Mouse (Mus musculus): Measurements from ENCODE around the gene Icos. TPM values are rescaled to one million over a fixed set of nuclear protein-coding genes. Genes with fewer than 3 reads are reported as not detected.

Icos gene
- polyA plus RNA-seq, 1 experiment from 2014 or later = 0.36 TPM

- H3K9me3 ChIP-seq (ENCODE audit: control insufficient read depth, low read length) = no peaks in the 10 kb centered on the region
- H3K27me3 ChIP-seq (ENCODE audit: control insufficient read depth, insufficient read depth, low read length) = no peaks in the 10 kb centered on the region
- H3K9ac ChIP-seq (ENCODE audit: low read length) = no peak overlapping the region
- no peaks in the 10 kb centered on the region for H3K36me3 ChIP-seq (ENCODE audit: control insufficient read depth, insufficient read depth, low read length)
- ATAC-seq (ENCODE audit: insufficient number of reproducible peaks, insufficient read depth, low FRiP score, low read depth) = no peak
- no peak overlapping the region for H3K4me2 ChIP-seq (ENCODE audit: low read length)
- peak overlapping the region in 1 of 2 experiments; percentile 24; a peak in 1 of 4 replicates for H3K27ac ChIP-seq (replicated peaks in 1 of 2; ENCODE audit: control insufficient read depth in 1 of 2, insufficient read depth in 1 of 2, low read depth in 2 of 2, low read length in 2 of 2)
- WGBS = 93% methylated on average over 7 of the region's 7 CpGs
- H3K4me3 ChIP-seq (ENCODE audit: control insufficient read depth in 1 of 2, insufficient read depth in 1 of 2, low read depth in 1 of 2, low read length in 2 of 2) = no peak overlapping the region
- peaks cover 8 to 10% of the 10 kb centered on the region in 2 experiments; a peak in 2 of 4 replicates for H3K4me1 ChIP-seq (ENCODE audit: control insufficient read depth in 2 of 2, insufficient read depth in 2 of 2, low read length in 2 of 2)
Observed at GRCm38 (mm10) chr1:60953686-60954085, 24.0 kb upstream of the Icos start.

- Histone ChIP-seq H3K4me1 (ENCODE audit: control insufficient read depth in 2 of 2, insufficient read depth in 2 of 2, low read length in 2 of 2) (peaks cover 11 to 17% of the 10 kb centered on the region in 2 experiments), H3K4me2 (ENCODE audit: low read length) (no peak overlapping the region), H3K36me3 (ENCODE audit: control insufficient read depth, insufficient read depth, low read length) (no peaks in the 10 kb centered on the region), H3K27me3 (ENCODE audit: control insufficient read depth, insufficient read depth, low read length) (no peaks in the 10 kb centered on the region), H3K4me3 (ENCODE audit: control insufficient read depth in 1 of 2, insufficient read depth in 1 of 2, low read depth in 1 of 2, low read length in 2 of 2) (no peak overlapping the region), H3K27ac (replicated peaks in 1 of 2; ENCODE audit: control insufficient read depth in 1 of 2, insufficient read depth in 1 of 2, low read depth in 2 of 2, low read length in 2 of 2) (no peak overlapping the region), H3K9ac (ENCODE audit: low read length) (no peak overlapping the region), H3K9me3 (ENCODE audit: control insufficient read depth, low read length) (no peaks in the 10 kb centered on the region)
- ATAC-seq (ENCODE audit: insufficient number of reproducible peaks, insufficient read depth, low FRiP score, low read depth) = 0 out of 2 replicates have a peak, but pooled peaks have one; percentile 54
- WGBS = 57% methylated on average over 2 of the region's 2 CpGs
Observed at GRCm38 (mm10) chr1:60954759-60955158, 23.0 kb upstream of the Icos start.

GRCm38 (mm10) chr1:60955186-60955585 lies 22.5 kb upstream of the Icos start:
- Histone ChIP-seq H3K4me3 (ENCODE audit: control insufficient read depth in 1 of 2, insufficient read depth in 1 of 2, low read depth in 1 of 2, low read length in 2 of 2) (no peak overlapping the region), H3K4me1 (ENCODE audit: control insufficient read depth in 2 of 2, insufficient read depth in 2 of 2, low read length in 2 of 2) (peaks cover 11 to 18% of the 10 kb centered on the region in 2 experiments), H3K27me3 (ENCODE audit: control insufficient read depth, insufficient read depth, low read length) (no peaks in the 10 kb centered on the region), H3K36me3 (ENCODE audit: control insufficient read depth, insufficient read depth, low read length) (no peaks in the 10 kb centered on the region), H3K9ac (ENCODE audit: low read length) (no peak overlapping the region), H3K4me2 (ENCODE audit: low read length) (no peak overlapping the region), H3K27ac (replicated peaks in 1 of 2; ENCODE audit: control insufficient read depth in 1 of 2, insufficient read depth in 1 of 2, low read depth in 2 of 2, low read length in 2 of 2) (no peak overlapping the region), H3K9me3 (ENCODE audit: control insufficient read depth, low read length) (no peaks in the 10 kb centered on the region)
- ATAC-seq (ENCODE audit: insufficient number of reproducible peaks, insufficient read depth, low FRiP score, low read depth) = no peak
- 92% methylated on average over 3 of the region's 3 CpGs for WGBS

- ATAC-seq (ENCODE audit: insufficient number of reproducible peaks, insufficient read depth, low FRiP score, low read depth) = no peak
Observed at GRCm38 (mm10) chr1:60956196-60956595, 21.5 kb upstream of the Icos start.

DNA sequence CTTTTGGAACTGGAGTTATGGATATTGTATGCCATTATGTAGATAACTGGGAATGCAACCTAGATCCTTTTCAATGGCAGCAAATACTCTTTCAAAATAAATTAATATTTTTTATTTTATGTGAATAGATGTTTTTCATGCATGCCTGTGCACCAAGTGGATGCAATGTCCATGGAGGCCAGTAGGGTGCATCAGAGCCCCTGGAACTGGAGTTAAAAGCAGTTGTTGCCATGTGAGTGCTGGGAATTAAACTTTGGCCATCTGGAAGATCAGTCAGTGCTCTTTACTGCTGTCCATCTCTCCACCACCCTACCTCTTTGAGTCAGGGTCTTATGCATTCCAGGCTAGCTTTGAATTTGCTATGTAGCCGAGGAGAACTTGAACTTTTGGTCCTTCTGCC lies 19.4 kb upstream of the Icos start:
- Histone ChIP-seq H3K9ac (ENCODE audit: low read length) (no peak overlapping the region), H3K4me1 (ENCODE audit: control insufficient read depth in 2 of 2, insufficient read depth in 2 of 2, low read length in 2 of 2) (peaks cover 7 to 18% of the 10 kb centered on the region in 2 experiments), H3K27me3 (ENCODE audit: control insufficient read depth, insufficient read depth, low read length) (no peaks in the 10 kb centered on the region), H3K27ac (replicated peaks in 1 of 2; ENCODE audit: control insufficient read depth in 1 of 2, insufficient read depth in 1 of 2, low read depth in 2 of 2, low read length in 2 of 2) (no peak overlapping the region), H3K4me2 (ENCODE audit: low read length) (no peak overlapping the region), H3K9me3 (ENCODE audit: control insufficient read depth, low read length) (no peaks in the 10 kb centered on the region), H3K4me3 (ENCODE audit: control insufficient read depth in 1 of 2, insufficient read depth in 1 of 2, low read depth in 1 of 2, low read length in 2 of 2) (no peak overlapping the region), H3K36me3 (ENCODE audit: control insufficient read depth, insufficient read depth, low read length) (no peaks in the 10 kb centered on the region)
- 85% methylated on average over 1 of the region's 1 CpGs for WGBS
- no peak for ATAC-seq (ENCODE audit: insufficient number of reproducible peaks, insufficient read depth, low FRiP score, low read depth)

More at GRCm38 (mm10) chr1:60956196-60956595, 21.5 kb upstream of the Icos start:
- Histone ChIP-seq H3K9me3 (ENCODE audit: control insufficient read depth, low read length) (no peaks in the 10 kb centered on the region), H3K36me3 (ENCODE audit: control insufficient read depth, insufficient read depth, low read length) (no peaks in the 10 kb centered on the region), H3K4me3 (ENCODE audit: control insufficient read depth in 1 of 2, insufficient read depth in 1 of 2, low read depth in 1 of 2, low read length in 2 of 2) (no peak overlapping the region), H3K4me2 (ENCODE audit: low read length) (no peak overlapping the region), H3K27me3 (ENCODE audit: control insufficient read depth, insufficient read depth, low read length) (no peaks in the 10 kb centered on the region), H3K27ac (replicated peaks in 1 of 2; ENCODE audit: control insufficient read depth in 1 of 2, insufficient read depth in 1 of 2, low read depth in 2 of 2, low read length in 2 of 2) (no peak overlapping the region), H3K9ac (ENCODE audit: low read length) (no peak overlapping the region), H3K4me1 (ENCODE audit: control insufficient read depth in 2 of 2, insufficient read depth in 2 of 2, low read length in 2 of 2) (peaks cover 15 to 22% of the 10 kb centered on the region in 2 experiments)
- WGBS = 84% methylated on average over 6 of the region's 6 CpGs

DNA sequence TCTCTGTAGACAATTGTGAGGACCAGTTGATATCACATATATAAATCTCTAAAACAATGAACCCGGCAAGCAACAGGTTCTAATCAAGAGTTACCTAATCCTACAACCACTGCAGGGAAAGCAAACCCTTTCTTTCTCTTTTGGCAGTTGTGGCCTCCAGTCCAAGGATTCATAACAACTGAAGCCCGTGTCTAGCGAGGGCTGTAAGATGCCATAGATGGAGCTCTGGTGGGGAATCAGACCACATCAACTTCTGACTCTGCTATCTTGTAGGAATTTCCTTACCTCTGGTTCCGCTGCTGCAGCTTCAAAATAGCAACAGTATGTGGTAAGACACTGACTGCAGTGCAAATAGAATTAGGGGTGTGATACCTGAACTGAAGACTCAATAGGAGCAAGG lies 18.5 kb upstream of the Icos start:
- Histone ChIP-seq H3K27ac (replicated peaks in 1 of 2; ENCODE audit: control insufficient read depth in 1 of 2, insufficient read depth in 1 of 2, low read depth in 2 of 2, low read length in 2 of 2) (peak overlapping the region; percentile 3 to 82; a peak in 2 of 4 replicates), H3K4me2 (ENCODE audit: low read length) (no peak overlapping the region), H3K36me3 (ENCODE audit: control insufficient read depth, insufficient read depth, low read length) (no peaks in the 10 kb centered on the region), H3K4me3 (ENCODE audit: control insufficient read depth in 1 of 2, insufficient read depth in 1 of 2, low read depth in 1 of 2, low read length in 2 of 2) (no peak overlapping the region), H3K27me3 (ENCODE audit: control insufficient read depth, insufficient read depth, low read length) (no peaks in the 10 kb centered on the region), H3K9me3 (ENCODE audit: control insufficient read depth, low read length) (no peaks in the 10 kb centered on the region), H3K9ac (ENCODE audit: low read length) (no peak overlapping the region), H3K4me1 (ENCODE audit: control insufficient read depth in 2 of 2, insufficient read depth in 2 of 2, low read length in 2 of 2) (peaks cover 7 to 12% of the 10 kb centered on the region in 2 experiments)
- 47% methylated on average over 4 of the region's 4 CpGs for WGBS
- ATAC-seq (ENCODE audit: insufficient number of reproducible peaks, insufficient read depth, low FRiP score, low read depth) = no peak

DNA sequence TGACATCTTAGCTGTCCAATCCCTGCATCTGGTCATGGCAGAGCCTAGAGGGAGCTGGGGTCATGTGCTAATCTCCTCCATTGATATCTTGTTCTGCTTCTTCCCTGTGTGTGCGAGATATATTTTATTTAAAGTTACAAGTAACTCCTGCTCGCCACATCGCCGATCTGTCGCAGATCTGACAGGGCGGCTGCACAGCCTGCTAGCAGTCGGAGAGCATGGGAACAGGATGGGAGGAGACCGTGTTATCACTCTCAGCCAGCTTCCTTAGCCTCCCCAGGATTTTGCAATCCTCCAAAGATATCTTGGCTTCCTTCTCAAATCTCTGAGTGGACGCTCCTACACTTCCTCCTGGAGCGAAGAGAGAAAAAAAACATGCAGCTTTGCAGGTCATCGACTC lies 17.3 kb upstream of the Icos start:
- H3K9ac ChIP-seq (ENCODE audit: low read length) = peak overlapping the region; percentile 46; the same call in 1 of the 2 replicates
- no peak overlapping the region for H3K4me3 ChIP-seq (ENCODE audit: control insufficient read depth in 1 of 2, insufficient read depth in 1 of 2, low read depth in 1 of 2, low read length in 2 of 2)
- 33% methylated on average over 11 of the region's 11 CpGs for WGBS
- no peaks in the 10 kb centered on the region for H3K27me3 ChIP-seq (ENCODE audit: control insufficient read depth, insufficient read depth, low read length)
- H3K4me2 ChIP-seq (ENCODE audit: low read length) = peak overlapping the region; percentile 40
- H3K4me1 ChIP-seq (ENCODE audit: control insufficient read depth in 2 of 2, insufficient read depth in 2 of 2, low read length in 2 of 2) = peaks cover 7 to 12% of the 10 kb centered on the region in 2 experiments
- no peaks in the 10 kb centered on the region for H3K9me3 ChIP-seq (ENCODE audit: control insufficient read depth, low read length)
- peak; percentile 75 for ATAC-seq (ENCODE audit: insufficient number of reproducible peaks, insufficient read depth, low FRiP score, low read depth)
- no peaks in the 10 kb centered on the region for H3K36me3 ChIP-seq (ENCODE audit: control insufficient read depth, insufficient read depth, low read length)
- peak overlapping the region; percentile 28 to 82 for H3K27ac ChIP-seq (replicated peaks in 1 of 2; ENCODE audit: control insufficient read depth in 1 of 2, insufficient read depth in 1 of 2, low read depth in 2 of 2, low read length in 2 of 2)

DNA sequence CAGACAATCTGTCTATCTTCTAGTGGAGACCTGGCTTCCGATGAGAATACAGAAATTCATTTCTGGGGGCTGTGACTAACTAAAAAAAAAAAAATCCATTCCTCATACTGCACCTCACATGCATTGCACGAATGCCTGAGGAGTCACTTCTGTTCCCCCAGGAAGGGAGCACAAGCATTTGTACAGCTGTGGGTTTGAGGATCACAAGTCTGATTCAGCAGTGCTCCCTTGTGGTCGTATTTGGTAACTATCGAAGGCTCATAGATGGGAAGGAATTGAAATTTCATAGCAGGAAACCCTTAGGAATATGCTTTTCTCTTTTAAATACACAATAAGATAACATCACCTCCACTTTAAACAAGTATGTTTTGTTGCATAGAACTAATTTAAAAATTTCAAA lies 16.6 kb upstream of the Icos start:
- Histone ChIP-seq H3K36me3 (ENCODE audit: control insufficient read depth, insufficient read depth, low read length) (no peaks in the 10 kb centered on the region), H3K4me2 (ENCODE audit: low read length) (peak overlapping the region; percentile 40; the same call in 1 of the 2 replicates), H3K9ac (ENCODE audit: low read length) (no peak overlapping the region), H3K27me3 (ENCODE audit: control insufficient read depth, insufficient read depth, low read length) (no peaks in the 10 kb centered on the region), H3K4me3 (ENCODE audit: control insufficient read depth in 1 of 2, insufficient read depth in 1 of 2, low read depth in 1 of 2, low read length in 2 of 2) (no peak overlapping the region), H3K9me3 (ENCODE audit: control insufficient read depth, low read length) (no peaks in the 10 kb centered on the region), H3K4me1 (ENCODE audit: control insufficient read depth in 2 of 2, insufficient read depth in 2 of 2, low read length in 2 of 2) (peaks cover 7 to 12% of the 10 kb centered on the region in 2 experiments), H3K27ac (replicated peaks in 1 of 2; ENCODE audit: control insufficient read depth in 1 of 2, insufficient read depth in 1 of 2, low read depth in 2 of 2, low read length in 2 of 2) (peak overlapping the region; percentile 28 to 82)
- ATAC-seq (ENCODE audit: insufficient number of reproducible peaks, insufficient read depth, low FRiP score, low read depth) = no peak
- WGBS = 12% methylated on average over 4 of the region's 4 CpGs
